In the genomic region with DNA sequence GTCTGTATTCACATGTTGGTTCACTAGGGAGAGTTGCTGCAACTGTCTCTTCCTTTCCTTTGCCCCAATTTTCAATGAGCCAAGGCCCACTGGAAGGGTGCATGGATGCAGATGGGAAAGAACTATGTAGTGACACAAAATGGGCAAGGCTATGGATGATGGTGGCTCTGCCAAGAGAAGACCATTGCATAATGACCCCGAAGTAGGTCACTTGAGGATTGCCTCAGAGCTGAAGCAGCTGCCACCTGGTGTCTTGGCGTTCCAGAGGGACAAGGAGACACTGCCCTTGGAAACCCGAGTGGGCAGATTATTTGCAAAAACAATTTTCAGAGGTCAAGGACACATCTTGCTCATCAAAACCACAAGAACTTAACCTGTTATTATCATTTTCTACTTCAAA, we compare ENCODE assay signal across 16 mouse cellular contexts. TPM values are rescaled to one million over a fixed set of nuclear protein-coding genes. Genes with fewer than 3 reads are reported as not detected.
A peak's percentile ranks its signal among the peaks of the same experiment; 100 is the strongest.
DNase-seq lines count a peak whose midpoint lies in the region; ATAC-seq and TF ChIP-seq lines count a peak whose summit lies in the region.
"Had no signal": no experiment of that assay in that cellular context is flagged by ENCODE, and none has a peak within 500 bp of the region (broad histone marks: within the 10 kb centered on the region; RNA-seq: fewer than 3 reads in every experiment).

No protein-coding gene starts in this region.

- intact Hi-C loops in gastrocnemius, adult 2 months (cut with DNase I) = no loop called here
- intact Hi-C loops in left cerebral cortex, postnatal 25 days (cut with DNase I) = no loop called here

- WGBS in kidney, embryonic 14.5 days = 72% methylated on average over 3 of the region's 3 CpGs

- no peak overlapping the region for H3K9ac ChIP-seq in kidney, embryonic 14.5 days (ENCODE audit: low read depth, low read length)
- H3K9ac ChIP-seq: intestine, embryonic 15.5 days; liver, embryonic 14.5 days; neural tube, embryonic 13.5 days had no signal

- peak overlapping the region; percentile 87 for H3K27ac ChIP-seq in gastrocnemius, adult 2 months
- no peak overlapping the region for H3K27ac ChIP-seq in kidney, embryonic 14.5 days (ENCODE audit: low read depth, low read length)
- H3K27ac ChIP-seq: intestine, embryonic 15.5 days; liver, embryonic 14.5 days; neural tube, embryonic 13.5 days had no signal

- no peak overlapping the region for H3K4me2 ChIP-seq in kidney, embryonic 14.5 days (replicated peaks; ENCODE audit: low read depth, low read length)
- H3K4me2 ChIP-seq: intestine, embryonic 15.5 days; neural tube, embryonic 13.5 days had no signal

- H3K9me3 ChIP-seq in kidney, embryonic 14.5 days (ENCODE audit: control insufficient read depth, low read length) = no peaks in the 10 kb centered on the region
- H3K9me3 ChIP-seq: G1E; intestine, embryonic 15.5 days; neural tube, embryonic 13.5 days had no signal

- no peaks in the 10 kb centered on the region for H3K27me3 ChIP-seq in kidney, embryonic 14.5 days (ENCODE audit: control insufficient read depth, insufficient read depth, low read length)
- H3K27me3 ChIP-seq: intestine, embryonic 15.5 days; neural tube, embryonic 13.5 days had no signal

- no peak overlapping the region for H3K4me3 ChIP-seq in gastrocnemius, adult 2 months
- H3K4me3 ChIP-seq in kidney, embryonic 14.5 days (ENCODE audit: low read length) = no peak overlapping the region
- H3K4me3 ChIP-seq: intestine, embryonic 15.5 days; neural tube, embryonic 13.5 days had no signal

- no peak for TF ChIP-seq CTCF in gastrocnemius, adult 2 months (IDR thresholded peaks at IDR 0.05)

- ATAC-seq in kidney, embryonic 14.5 days (ENCODE audit: low FRiP score, low TSS enrichment) = no peak
- ATAC-seq: forebrain, embryonic 14.5 days; intestine, embryonic 15.5 days had no signal

- DNase-seq in gastrocnemius, adult 2 months = peak; percentile 78
- DNase-seq in gastrocnemius, postnatal 4 days (ENCODE audit: low spot score in 2 of 2) = no peak
- peak; percentile 50 for DNase-seq in ovary, adult 18-20 months (ENCODE audit: low spot score)
- no peak for DNase-seq in ovary, postnatal 36 days (ENCODE audit: low spot score)
- peak; percentile 19 for DNase-seq in cerebellum, postnatal 10 days
- no peak for DNase-seq in left cerebral cortex, postnatal 25 days (ENCODE audit: low spot score in 2 of 2)
- DNase-seq: kidney, postnatal 10 days; thymus, adult 18-20 months had no signal

- no peaks in the 10 kb centered on the region for H3K36me3 ChIP-seq in kidney, embryonic 14.5 days (ENCODE audit: control insufficient read depth, insufficient read depth, low read length)
- H3K36me3 ChIP-seq: intestine, embryonic 15.5 days; neural tube, embryonic 13.5 days had no signal

- H3K4me1 ChIP-seq in kidney, embryonic 14.5 days (ENCODE audit: control insufficient read depth, insufficient read depth, low read length) = no peaks in the 10 kb centered on the region
- H3K4me1 ChIP-seq: intestine, embryonic 15.5 days had no signal

RNA-seq across cellular contexts. Expression of gene Filip1l, which starts 3.9 kb away (rescaled TPM):
- 10 to 100 TPM; 37.5 to 67.0 TPM for total RNA-seq in gastrocnemius, adult 2 months (2021)
- 10 to 100 TPM; 55.5 to 76.5 TPM for total RNA-seq in gastrocnemius, postnatal 4 days (2021)
- 16.3 and 21.1 TPM in 2 replicates for polyA plus RNA-seq in kidney, embryonic 14.5 days (2014; fragmentation: Nextera tagmentation; extraction: Ambion mirVana)
- total RNA-seq in left cerebral cortex, postnatal 25 days (2021) = 1 to 10 TPM; 3.0 to 3.5 TPM

RNA-seq across cellular contexts. Expression of gene Tmem30c, which starts 56.4 kb away (rescaled TPM):
- total RNA-seq in gastrocnemius, adult 2 months (2021) = not detected
- total RNA-seq in gastrocnemius, postnatal 4 days (2021) = not detected
- polyA plus RNA-seq in kidney, embryonic 14.5 days (2014; fragmentation: Nextera tagmentation; extraction: Ambion mirVana) = 0.09 and 0.41 TPM in 2 replicates
- under 1 TPM; 0.18 to 0.53 TPM for total RNA-seq in left cerebral cortex, postnatal 25 days (2021)
- total RNA-seq: granulocyte monocyte progenitor cell, adult 5-6 weeks; megakaryocyte, adult 5-6 weeks had no signal
- polyA plus RNA-seq: forebrain, embryonic 14.5 days; G1E; intestine, embryonic 15.5 days; liver, embryonic 14.5 days had no signal

Comparison
In these comparisons a context has a peak if more than half of its experiments do, and no peak if none do; other contexts are left out.
1. DNase-seq: peak in gastrocnemius, adult 2 months (single experiment), ovary, adult 18-20 months (single experiment) and cerebellum, postnatal 10 days (2 of 2); none in gastrocnemius, postnatal 4 days (0 of 2), ovary, postnatal 36 days (single experiment) and left cerebral cortex, postnatal 25 days (0 of 2).
2. RNA of gene Filip1l, which starts 3.9 kb away (total RNA-seq): 55.5 to 76.5 TPM in gastrocnemius, postnatal 4 days and 37.5 to 67.0 TPM in gastrocnemius, adult 2 months; 3.0 to 3.5 TPM in left cerebral cortex, postnatal 25 days; every median in the first group is over 4 times any median in the second.